Mouse (Mus musculus) erythroid progenitor cell, adult 5-6 weeks (primary cell): Measurements from ENCODE around the gene Pias4. TPM values are rescaled to one million over a fixed set of nuclear protein-coding genes. Genes with fewer than 3 reads are reported as not detected.
A peak's percentile ranks its signal among the peaks of the same experiment; 100 is the strongest.
"Not testable (repeated sequence)": the region's sequence is repeated elsewhere in the genome, so short reads cannot be mapped to it uniquely, and the experiment has no call there.

Experiments
- ATAC-seq: replicated peaks from 2 replicates; pipeline ENCODE4 v1.8.0; 2016; ENCODE audit warnings: moderate number of reproducible peaks, mild to moderate bottlenecking, moderate TSS enrichment, inconsistent platforms; ENCODE audit not compliant: poor library complexity, low FRiP score, severe bottlenecking
- total RNA-seq, 2 experiments: library from RNA; stranded (forward) in 1 of 2; stranded (reverse) in 1 of 2; fragments of 150-400 nt in 1 of 2; fragments of 186-747, 209-891 nt in 1 of 2; gene quantifications; 2 replicates each; pipeline versions ENCODE4 v1.2.3 to v1.2.4; 2015 to 2017; ENCODE audit warnings: low replicate concordance in 2 of 2

Pias4 gene
- 24.1 and 27.2 TPM in 2 replicates for total RNA-seq (2015; ENCODE audit: low replicate concordance)
- total RNA-seq (2017; ENCODE audit: low replicate concordance) = 15.3 and 46.0 TPM in 2 replicates

- peak; percentile 93 for ATAC-seq
Measured at GRCm38 (mm10) chr10:81167200-81168086, at the start of gene Pias4. Gene Pias4, minus strand, starts transcription at chr10:81167923.

GRCm38 (mm10) chr10:81217267-81217666 is 49.5 kb upstream of the Pias4 start:
- not testable (repeated sequence) for ATAC-seq

- ATAC-seq = no peak
Measured at GRCm38 (mm10) chr10:81216810-81217209, 49.1 kb upstream of the Pias4 start.

GRCm38 (mm10) chr10:81216260-81216659 is 48.5 kb upstream of the Pias4 start:
- no peak for ATAC-seq

- no peak for ATAC-seq
Measured at GRCm38 (mm10) chr10:81210154-81210553, 42.4 kb upstream of the Pias4 start.

- no peak for ATAC-seq
Measured at GRCm38 (mm10) chr10:81204137-81204536, 36.4 kb upstream of the Pias4 start.

GRCm38 (mm10) chr10:81202978-81203720 is 35.4 kb upstream of the Pias4 start:
- ATAC-seq = no peak

- no peak for ATAC-seq
Measured at GRCm38 (mm10) chr10:81201807-81202758, 34.4 kb upstream of the Pias4 start, which contains the start of gene Nmrk2. Gene Nmrk2, minus strand, starts transcription at chr10:81202051.

GRCm38 (mm10) chr10:81200605-81201287 is 33.0 kb upstream of the Pias4 start:
- ATAC-seq = no peak

GRCm38 (mm10) chr10:81200141-81200540 is 32.4 kb upstream of the Pias4 start:
- no peak for ATAC-seq

GRCm38 (mm10) chr10:81198990-81199389 is 31.3 kb upstream of the Pias4 start:
- no peak for ATAC-seq

GRCm38 (mm10) chr10:81198230-81198629 is 30.5 kb upstream of the Pias4 start:
- ATAC-seq = no peak

- no peak for ATAC-seq
Measured at GRCm38 (mm10) chr10:81197305-81197704, 29.6 kb upstream of the Pias4 start.

GRCm38 (mm10) chr10:81196470-81197065 is 28.8 kb upstream of the Pias4 start:
- ATAC-seq = no peak

GRCm38 (mm10) chr10:81195300-81195699 is 27.6 kb upstream of the Pias4 start:
- ATAC-seq = no peak

GRCm38 (mm10) chr10:81193991-81194774 is 26.5 kb upstream of the Pias4 start:
- ATAC-seq = no peak

GRCm38 (mm10) chr10:81192968-81193501 is 25.3 kb upstream of the Pias4 start:
- no peak for ATAC-seq
